Mouse (Mus musculus) lung, postnatal 4 days (tissue): ENCODE results near the gene Asb1.

ENCODE experiments used
- DNase-seq, 2 experiments: peaks; one replicate each; pipeline ENCODE4 v3.0.0; 2021

Asb1 gene

DNA sequence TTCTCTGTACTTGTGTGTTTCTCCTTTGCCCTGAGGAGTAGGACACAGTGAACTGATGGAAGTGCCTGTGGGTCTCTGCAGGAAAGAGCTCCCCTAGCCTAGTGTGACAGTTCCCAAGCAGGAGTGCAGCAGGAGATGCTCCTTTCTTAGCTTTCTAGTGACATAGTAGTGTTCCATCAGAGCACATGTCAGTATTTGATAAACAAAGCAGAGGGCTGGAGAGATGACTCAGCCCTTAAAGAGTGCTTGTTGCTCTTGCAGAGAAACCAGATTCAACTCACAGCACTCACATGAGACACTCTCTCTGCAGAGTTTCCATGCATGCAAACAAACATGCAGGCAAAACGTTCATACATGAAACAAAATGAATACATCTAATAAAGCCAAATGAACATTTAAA is 4.9 kb downstream of the Asb1 start:
- DNase-seq = no peak

DNA sequence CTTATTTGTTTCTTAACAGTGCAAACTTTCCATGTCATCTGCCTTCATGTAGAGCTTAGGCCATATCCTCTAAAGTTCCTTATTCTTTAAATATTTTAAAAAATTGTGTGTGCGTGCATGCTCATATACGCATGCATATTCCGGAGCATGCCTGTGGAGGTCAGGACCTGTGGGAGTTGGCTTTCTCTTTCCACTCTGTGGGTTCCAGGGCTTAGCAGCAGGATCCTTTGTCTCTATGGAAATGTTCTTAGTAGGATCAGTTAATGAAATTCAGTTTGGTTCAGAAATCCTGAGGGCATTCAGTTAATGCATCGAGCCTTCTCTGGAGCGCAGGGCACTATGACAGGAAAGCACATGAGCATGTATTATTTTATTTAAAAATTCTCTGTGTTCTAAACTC is 7.2 kb downstream of the Asb1 start:
- DNase-seq = no peak

DNA sequence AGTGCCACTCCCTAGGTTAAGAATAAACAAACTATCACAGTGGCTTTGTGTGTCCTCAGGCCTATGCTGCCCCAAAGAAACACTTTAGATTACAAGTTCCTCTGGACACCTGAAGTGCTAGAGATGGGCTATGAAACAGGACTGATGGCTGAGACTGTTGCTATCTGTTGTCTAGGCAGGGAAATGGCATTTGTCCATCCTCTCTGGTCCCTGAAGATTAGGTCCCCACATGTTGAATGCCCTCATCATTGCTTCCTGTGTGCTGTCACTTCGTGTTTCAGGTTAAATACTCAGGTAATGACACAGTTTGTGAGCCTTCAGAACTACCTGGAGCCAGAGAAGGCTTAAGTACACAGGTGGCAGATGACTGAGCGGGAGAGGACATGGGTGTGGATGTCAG is 8.7 kb downstream of the Asb1 start:
- DNase-seq = no peak

DNA sequence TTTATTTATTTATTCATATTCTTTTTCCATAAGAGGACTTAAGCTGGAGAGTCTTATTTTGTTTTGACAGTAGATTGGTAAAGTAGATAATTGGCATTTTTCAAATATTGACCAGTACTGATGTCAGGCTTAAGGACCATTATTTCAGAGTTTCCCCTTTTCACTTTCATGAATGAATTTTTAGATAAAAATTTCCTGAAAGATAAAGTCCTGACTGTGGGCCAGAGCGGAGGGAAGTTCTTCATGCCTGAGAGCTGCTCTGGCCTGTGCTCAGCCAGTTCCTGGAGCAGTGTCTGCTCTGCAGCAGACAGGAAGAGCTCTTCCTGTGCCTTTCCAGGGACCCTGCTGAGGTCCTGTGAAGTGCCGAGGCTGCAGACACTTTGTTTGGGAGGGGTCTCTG is 16.8 kb downstream of the Asb1 start:
- no peak for DNase-seq

DNA sequence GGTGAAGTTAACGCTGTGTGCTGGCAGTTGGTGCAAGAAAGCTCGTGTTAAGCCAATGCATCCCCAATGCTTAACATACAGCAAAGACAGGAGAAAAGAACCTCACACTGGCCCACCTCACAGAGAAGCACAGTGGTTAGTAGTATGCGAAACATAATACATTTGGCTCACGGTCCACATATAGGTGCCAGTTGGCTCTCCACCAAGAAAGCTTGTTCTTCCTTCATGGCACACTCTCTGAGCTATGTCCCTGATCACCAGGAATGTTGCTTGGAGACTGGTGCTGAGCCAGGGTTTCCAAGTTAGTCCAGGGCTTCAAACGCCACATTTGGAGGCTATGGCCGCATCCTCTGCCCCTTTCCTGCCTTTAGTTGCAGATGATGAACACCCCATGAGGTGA is 20.9 kb downstream of the Asb1 start:
- DNase-seq = peak in 1 of 2 experiments; percentile 11

DNA sequence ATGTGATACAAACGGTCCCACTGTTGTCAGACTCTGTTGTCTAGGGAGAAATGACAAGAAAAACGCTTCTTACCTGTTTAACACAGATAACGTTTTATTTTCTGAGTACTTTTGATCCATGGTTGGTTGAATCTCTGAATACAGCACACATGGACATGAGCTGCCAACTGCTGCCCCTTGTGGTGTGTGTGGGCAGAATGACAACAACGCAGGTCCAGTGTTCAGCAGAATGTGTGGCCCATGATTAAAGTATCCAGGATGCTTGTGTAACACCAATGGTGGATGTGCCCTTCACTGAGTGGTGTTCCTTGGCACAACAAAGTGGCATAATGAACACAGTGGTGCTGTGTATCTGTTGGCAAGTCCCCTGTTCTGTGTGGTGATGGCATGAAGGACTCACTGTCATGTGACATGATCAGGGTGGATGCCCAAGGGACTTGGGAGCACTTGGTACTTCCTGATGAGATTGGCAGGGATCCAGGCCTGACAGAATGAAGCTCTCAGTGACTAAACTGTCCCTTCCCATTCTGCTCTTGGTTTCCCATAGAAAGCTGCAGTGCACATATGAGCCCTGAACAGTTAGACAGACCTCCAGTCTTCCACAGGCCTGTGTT is 22.7 kb downstream of the Asb1 start:
- peak in 1 of 2 experiments; percentile 24 for DNase-seq

DNA sequence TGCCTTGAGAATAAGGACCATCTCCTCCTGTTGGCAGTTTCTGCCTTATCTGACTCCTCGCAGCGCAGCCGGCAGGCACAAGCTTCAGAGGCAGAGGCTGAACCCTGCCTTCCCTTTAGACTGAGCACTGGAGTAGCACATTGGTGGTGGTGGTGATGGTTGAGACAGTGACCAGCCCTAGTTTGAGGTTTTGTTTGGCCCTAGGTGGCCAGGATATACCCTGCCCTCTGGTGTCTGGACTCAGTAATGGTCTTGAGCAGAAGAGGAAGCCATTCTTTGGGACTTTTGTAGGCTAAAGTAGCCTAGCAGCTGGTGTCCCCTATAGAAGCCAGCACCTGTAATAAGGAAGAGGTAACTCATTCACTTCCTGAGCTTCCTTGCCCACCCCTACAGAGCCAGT is 23.7 kb downstream of the Asb1 start:
- peak in 1 of 2 experiments; percentile 25 for DNase-seq

DNA sequence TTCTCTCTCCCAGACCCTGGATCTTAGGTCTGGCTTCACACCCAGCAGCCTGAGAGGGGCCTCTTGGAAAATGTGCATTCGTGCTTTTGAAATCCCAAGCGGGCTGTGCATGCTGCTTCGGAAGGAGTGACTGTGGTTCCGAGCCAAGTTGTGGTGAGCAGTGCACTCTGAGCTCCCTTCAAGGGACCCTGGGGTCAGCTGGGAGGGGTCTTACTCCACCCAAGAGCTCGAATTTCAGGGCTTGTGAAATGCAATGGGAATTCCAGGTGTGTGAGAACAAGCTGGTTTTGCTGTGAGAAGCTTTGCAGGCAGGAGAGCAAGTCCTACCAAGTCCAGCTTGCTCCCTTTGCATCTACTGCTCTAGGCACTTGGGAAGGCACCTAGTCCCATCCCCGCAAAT is 24.3 kb downstream of the Asb1 start:
- DNase-seq = no peak

DNA sequence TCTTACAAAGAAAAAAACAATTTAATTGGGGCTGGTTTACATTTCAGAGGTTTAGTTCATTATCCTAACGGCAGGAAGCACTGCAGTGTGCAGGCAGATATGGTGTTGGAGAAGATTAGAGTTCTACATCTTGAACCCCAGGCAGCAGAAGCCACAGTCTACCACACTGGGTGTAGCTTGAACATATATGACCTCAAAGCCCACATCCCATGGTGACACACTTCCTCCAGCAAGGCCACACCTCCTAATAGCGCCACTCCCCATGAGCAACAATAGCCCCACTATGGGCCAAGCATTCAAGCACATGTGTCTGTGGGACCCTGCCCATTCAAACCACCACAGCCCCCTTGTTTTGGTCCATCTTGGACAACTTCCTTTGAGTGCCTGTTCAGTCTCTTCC is 26.9 kb downstream of the Asb1 start:
- peak in 1 of 2 experiments; percentile 5 for DNase-seq

DNA sequence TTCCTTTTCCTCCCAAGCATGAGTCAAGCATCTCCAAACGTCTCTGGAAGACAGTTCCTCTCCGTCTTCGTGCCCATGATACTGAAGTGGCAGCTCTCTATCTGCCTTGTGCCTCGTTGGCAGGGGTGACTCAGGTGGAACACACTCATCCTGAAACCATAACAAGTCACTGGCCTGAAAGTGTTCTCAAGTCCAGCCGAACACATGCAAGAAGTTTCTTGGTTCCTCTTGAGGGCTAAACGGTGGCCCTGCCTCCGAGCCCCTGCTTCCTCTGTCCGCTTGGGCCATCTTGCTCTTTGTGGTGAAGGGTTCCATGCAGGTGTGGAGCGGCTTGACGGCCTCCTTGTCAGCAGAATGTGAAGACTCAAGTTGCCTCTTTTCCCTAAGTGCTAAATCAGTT is 32.1 kb downstream of the Asb1 start:
- no peak for DNase-seq

DNA sequence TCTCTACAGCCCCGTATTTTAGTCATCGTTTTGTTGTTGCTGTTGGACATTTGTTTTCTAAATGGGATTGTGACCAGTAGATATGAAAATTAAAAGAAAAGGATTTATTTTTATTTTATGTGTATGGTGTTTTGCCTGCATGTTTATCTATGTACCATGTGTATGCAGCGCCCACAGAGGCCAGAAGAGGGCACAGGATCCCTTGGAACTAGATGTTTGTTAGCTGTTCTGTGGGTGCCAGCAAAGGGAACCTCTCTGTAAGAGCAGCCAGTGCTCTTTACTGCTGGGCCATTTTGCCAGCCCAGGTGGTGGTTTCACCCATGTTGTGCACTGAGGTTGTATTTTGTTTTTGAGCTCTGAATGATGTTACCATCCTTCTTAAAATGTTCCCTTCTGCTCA is 33.9 kb downstream of the Asb1 start:
- DNase-seq = peak; percentile 40 to 61

DNA sequence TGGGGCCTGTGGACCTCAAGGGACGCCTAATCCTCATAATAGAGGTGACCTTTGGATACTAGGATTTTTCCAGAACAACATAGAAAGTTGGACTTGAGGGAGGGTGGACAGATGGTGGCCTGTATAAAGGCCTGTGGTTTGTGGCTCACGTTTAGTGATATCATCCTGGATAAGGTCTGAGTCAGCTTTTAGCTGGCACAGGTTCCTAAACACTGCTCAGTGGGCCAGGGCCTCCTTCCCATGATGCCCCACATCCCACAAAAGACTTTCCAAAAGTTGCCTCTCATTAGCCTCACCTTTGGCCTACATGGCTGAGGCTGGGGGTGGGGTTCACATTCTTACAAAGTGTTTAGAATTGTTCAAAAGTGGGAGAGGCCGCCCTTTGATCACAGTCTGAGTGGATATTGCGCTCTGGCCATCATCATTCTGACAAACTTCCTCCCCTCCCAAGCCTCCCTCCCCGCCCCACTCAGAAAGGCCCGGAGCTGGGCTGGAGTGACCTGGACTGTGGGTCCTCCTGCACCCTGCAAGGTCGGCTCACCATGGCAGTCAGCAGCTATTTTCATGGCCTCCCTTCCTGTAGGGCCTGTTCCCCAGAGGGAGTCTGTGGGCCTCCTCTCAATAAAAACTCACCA is 37.7 kb downstream of the Asb1 start:
- peak in 1 of 2 experiments; percentile 27 for DNase-seq

DNA sequence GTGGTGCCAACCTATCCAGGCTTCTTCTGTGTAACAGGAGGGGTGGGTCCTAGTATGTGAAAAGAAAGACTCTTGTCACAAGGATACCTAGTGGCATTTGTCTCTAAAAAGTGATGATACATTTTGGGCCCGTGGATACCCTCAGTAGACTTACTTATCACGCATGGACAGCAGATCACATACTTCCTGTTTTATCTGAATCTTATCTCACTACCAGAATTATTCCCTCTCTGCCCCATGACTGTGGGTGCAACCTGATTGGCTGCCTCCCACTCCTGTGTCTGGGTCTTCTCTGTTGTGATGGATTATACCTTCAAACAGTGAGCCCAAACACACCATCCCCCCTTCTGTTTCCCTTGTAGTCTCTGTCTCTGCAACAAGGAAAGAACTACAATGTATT is 40.2 kb downstream of the Asb1 start:
- no peak for DNase-seq

DNA sequence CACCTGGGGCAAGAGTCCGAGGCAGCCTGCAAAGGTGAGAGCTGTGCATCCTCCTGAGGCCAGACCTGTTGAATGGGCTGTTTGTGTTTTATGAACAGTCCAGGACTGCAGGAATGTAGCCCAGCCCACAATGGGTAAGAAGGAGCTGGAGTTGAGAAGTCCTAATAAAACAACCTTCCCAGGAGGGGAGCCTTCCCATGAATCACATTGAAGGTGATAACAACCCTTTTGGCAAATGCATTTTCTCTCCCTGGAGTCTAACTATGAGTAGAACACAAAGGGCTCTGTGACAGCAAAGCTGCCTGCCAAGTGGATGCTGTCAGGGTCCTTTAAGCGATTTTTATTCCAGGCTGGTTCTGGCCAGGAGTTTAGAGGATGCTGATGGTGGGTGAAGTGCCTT is 40.9 kb downstream of the Asb1 start:
- no peak for DNase-seq

DNA sequence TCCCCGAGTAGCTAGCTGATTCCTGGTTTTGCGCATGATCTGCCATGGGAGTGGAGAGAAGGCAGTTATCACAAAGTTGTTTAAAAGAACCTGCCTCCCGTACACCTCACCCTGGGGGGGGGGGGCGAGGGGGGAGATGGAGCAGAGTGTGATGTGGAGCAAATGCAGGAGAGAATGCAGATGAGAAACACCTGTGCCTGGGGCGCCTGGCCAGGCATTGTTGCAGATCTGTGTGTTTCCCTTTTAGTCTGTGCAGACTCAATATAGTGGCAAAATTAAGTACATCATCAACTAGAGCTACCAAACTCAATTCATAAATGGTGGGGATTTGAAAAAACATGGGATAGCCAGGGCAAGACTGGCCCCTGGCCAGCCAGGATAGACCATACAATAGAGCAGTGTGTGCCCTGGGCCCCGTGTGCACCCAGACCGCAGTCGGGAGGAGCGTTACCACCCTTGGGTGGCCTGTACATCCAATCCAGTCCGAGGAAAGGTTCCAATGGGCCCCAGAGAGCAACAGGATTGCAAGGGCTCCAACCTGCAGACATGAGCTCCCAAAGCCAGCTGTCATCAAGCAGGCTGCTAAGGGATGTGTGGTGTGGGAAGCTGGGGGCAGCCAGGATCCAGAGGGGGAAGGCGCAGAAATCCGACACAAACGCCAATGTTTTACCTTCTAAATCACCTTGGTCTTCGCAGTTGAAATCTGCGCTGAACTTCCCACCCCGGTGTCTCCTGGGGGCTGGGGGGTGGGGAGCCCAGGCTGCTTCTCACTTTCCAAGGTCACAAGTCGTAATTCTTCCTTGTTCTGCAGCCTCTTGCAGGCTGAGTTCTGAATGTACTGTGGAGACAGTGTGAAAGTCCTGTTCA is 44.9 kb downstream of the Asb1 start:
- DNase-seq = no peak

DNA sequence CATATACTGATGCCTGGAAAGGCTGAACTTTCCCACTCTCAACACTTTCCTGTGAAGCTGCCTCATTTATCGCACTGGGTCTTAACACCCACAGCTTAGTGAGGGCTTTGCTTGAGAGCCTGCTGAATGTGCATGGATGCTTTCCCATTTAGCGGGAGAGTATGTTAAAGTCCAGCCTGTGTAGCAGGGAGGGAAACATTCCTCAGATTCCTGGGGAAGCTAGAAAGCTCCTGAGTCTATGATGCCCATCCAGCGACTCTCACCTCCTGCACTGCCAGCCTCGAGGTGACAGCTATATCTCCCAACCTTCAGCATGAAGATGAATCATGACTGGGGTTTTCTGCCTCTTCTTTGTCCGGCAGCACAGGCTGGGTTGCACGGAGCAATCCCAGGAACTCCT is 49.4 kb downstream of the Asb1 start:
- no peak for DNase-seq

DNA sequence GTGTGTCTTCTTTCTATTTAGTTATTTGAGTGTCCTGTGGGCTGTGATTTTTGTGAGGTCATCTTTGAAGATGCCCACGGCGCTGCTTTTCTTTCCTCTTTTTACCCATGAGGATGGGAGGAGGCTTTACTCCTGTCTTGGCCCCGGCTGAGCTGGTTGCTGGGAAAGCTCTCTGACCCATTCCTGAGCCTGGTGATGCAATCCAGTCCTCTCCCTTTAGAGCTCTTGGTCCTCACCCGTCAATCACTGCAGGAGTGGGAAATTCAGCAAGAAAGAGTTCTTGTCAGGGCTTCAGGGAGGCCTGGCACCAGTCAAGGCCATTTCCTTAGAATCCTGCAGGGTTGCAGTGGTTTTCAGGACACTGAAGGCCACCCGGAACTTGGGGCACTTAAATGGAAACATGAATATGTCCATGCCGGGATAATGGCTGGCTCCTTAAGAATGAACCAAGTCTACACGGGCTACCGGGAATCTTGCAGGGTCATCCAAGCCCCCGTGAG is 55.2 kb downstream of the Asb1 start:
- no peak for DNase-seq

DNA sequence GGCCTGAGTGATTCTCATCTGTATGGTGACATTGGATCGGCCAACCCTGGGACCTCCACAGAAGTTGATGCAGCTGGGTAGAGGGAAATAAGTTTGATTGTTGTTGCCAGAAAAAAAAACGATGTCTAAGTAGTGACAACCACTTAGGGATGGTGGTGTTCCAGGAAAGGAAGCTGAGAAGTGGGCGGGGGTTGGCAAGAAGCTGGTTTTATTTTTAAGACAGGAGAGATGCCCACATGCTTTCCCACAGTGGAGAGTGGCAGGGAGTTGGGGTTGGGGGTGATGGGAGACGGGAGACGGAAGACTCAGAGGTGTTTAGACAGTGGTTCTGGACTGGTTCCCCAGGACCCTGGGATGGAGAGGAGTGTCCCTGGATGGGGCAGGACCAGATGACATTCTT is 57.3 kb downstream of the Asb1 start:
- DNase-seq = no peak

DNA sequence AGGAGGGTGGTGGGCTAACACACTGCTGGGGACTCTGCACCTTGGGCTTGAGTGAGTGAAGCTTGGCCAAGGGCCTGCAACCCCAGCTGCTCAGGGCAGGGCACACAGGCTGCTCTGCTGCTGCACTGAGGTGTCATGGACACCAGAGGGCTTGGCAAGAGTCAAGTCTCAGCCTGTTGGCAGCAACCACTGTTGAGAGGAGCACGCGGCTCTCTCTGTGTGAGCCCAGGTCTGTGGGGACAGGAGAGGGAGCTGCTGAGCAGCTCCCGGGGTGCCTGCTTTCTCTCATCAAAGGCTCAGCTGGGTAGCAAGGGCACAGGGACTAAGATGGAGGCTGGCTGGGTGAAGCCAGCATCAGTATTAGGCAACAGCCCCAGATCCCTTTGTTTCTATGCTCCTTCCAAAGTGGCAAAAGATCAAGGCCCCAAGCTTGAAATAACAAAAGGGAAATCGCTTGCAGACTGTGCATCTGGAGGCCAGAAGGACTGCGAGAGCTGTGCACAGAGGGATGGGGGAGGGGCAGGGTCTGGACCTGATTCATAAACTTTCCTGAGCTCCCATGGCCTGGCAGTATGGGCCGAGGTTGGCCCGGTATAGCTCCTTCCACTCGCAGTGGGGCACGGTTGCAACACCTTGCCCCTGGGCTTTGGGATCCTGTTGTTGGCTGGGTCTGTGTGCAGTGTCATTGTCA is 60.5 kb downstream of the Asb1 start:
- DNase-seq = peak; percentile 70 to 74

DNA sequence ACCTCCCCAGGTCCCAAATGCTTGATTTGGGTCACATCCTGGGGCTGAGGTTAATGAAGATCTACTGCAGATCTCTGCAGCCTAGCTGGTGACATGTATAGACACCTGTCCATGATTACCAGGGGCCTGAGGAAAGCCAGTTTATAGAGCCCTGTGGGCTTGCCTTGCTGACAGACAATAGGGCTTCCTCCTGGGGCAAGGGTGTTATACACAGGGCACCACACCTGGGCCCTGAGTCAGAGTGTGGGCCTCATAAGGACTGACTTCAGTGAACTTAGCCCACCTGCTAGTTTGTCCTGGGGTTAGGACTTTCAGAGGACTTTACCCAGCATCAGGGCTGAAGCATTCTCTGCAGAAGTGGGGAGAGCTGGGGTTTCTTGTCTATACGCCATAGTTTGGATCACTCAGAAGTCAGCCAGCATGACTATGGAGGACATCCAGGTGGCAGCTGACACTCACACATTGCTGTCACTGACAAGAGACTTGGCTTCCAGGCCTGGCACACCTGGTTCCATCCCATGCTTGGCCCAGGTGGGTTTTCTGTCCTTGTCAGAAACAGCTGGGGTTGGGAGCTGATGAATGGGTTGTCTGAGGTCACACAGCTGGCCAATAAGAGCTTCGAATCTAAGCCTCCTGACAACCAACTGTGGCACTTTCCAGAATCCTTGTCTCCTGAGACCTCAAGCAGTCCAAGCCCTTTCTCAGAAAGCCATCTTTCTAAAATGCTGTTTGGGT is 61.2 kb downstream of the Asb1 start:
- no peak for DNase-seq

DNA sequence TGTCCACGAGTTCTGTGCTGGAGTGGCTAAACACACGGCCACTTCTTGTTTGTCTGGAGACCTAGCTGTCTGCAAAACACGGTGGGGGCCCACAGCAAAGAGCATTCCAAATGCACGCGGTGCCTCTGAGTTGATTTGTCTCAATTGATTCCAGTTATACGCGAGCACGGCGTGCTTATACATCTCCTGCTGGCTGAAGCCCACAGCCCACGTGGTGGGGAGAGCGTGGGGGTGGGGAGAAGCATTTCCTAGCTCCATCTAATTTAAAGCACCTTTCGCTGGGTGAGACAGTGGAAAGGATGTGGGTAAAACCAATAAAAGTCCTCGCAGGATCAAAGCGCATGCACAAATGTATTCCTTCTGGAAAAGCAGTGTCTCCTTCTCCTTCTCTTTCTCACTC is 65.3 kb downstream of the Asb1 start:
- DNase-seq = no peak

DNA sequence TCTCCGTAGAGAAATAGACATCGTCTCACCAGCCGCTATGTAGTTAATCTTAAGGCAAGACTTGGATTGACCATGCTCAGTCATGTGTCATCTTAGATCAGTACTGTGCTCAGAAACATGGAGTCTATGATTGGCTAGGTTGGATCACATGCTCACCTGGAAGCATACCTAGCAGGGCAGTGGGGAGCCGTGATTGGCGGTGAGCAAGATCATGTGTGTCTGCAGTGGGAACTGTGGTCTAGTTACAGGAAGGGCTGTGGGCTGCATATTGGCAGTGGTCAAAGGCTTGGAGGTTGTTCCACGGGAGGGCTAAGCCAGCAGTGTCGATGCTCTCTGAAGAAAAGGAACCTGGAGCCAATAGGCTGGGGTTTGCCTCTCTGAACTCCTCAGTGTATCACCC is 66.4 kb downstream of the Asb1 start:
- DNase-seq = no peak

DNA sequence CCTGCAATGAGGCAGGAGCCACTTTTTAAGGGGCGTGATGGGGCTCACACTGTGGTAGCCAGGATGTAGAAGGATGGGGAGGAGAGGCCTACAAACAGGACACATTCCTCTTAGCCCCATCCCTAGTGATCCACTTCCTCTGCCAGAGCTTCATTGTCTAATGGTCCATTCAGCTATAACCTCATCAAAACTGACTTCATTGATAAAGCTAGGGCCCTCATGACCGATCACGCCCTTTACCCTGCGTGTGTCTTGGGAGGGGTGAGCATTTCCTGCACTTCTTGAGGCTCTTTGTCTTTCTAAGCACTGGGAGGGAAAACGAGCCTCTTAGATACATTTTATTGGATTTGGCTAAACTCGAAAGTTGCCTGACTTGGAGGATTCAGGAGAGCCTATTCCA is 66.8 kb downstream of the Asb1 start:
- DNase-seq = no peak
